ENCODE assay signal across 20 mouse cellular contexts in genomic region chr11:85572590-85572989, GRCm38 (mm10).
DNase-seq lines count a peak whose midpoint lies in the region; ATAC-seq and TF ChIP-seq lines count a peak whose summit lies in the region.
"Had no signal": no experiment of that assay in that cellular context is flagged by ENCODE, and none has a peak within 500 bp of the region (broad histone marks: within the 10 kb centered on the region; RNA-seq: fewer than 3 reads in every experiment).

No protein-coding gene starts in this region.

- H3K4me1 ChIP-seq in forebrain, embryonic 10.5 days, result peaks cover 60% of the 10 kb centered on the region
- peaks cover 30% of the 10 kb centered on the region for H3K4me1 ChIP-seq in forebrain, embryonic 12.5 days
- H3K4me1 ChIP-seq in heart, embryonic 15.5 days (replicated peaks), result peaks cover 41% of the 10 kb centered on the region
- H3K4me1 ChIP-seq in lung, embryonic 15.5 days, result peaks cover 47% of the 10 kb centered on the region
- H3K4me1 ChIP-seq in heart, postnatal 0 days (ENCODE audit: control insufficient read depth, insufficient read depth), result peaks cover 26% of the 10 kb centered on the region
- H3K4me1 ChIP-seq: forebrain, embryonic 15.5 days had no signal

- H3K27ac ChIP-seq in forebrain, embryonic 10.5 days, result peak overlapping the region; percentile 66; the same call in 1 of the 2 replicates
- H3K27ac ChIP-seq in forebrain, embryonic 12.5 days, result no peak overlapping the region
- peak overlapping the region; percentile 74 for H3K27ac ChIP-seq in heart, embryonic 15.5 days
- peak overlapping the region; percentile 71 for H3K27ac ChIP-seq in lung, embryonic 15.5 days
- peak overlapping the region; percentile 71 for H3K27ac ChIP-seq in heart, postnatal 0 days (ENCODE audit: low read depth)
- H3K27ac ChIP-seq: forebrain, embryonic 15.5 days; layer of hippocampus, adult 2 months; neural tube, embryonic 13.5 days had no signal

- no peak overlapping the region for H3K4me2 ChIP-seq in forebrain, embryonic 12.5 days
- H3K4me2 ChIP-seq in heart, embryonic 15.5 days, result no peak overlapping the region
- no peak overlapping the region for H3K4me2 ChIP-seq in lung, embryonic 15.5 days
- H3K4me2 ChIP-seq in heart, postnatal 0 days (ENCODE audit: low read depth, low read length), result no peak overlapping the region
- H3K4me2 ChIP-seq: forebrain, embryonic 15.5 days; midbrain, embryonic 11.5 days; neural tube, embryonic 13.5 days had no signal

- no peaks in the 10 kb centered on the region for H3K9me3 ChIP-seq in forebrain, embryonic 10.5 days
- H3K9me3 ChIP-seq in forebrain, embryonic 12.5 days, result no peaks in the 10 kb centered on the region
- H3K9me3 ChIP-seq in heart, embryonic 15.5 days (replicated peaks), result no peaks in the 10 kb centered on the region
- H3K9me3 ChIP-seq in lung, embryonic 15.5 days, result no peaks in the 10 kb centered on the region
- no peaks in the 10 kb centered on the region for H3K9me3 ChIP-seq in heart, postnatal 0 days (replicated peaks; ENCODE audit: control insufficient read depth, low read length)
- H3K9me3 ChIP-seq: forebrain, embryonic 15.5 days; G1E; neural tube, embryonic 13.5 days had no signal

- peaks cover under 1% of the 10 kb centered on the region; the same call in 1 of the 2 replicates for H3K27me3 ChIP-seq in forebrain, embryonic 10.5 days (ENCODE audit: poor library complexity, severe bottlenecking)
- 0 out of 2 replicates have a peak, but pooled peaks cover 4% of the 10 kb centered on the region for H3K27me3 ChIP-seq in forebrain, embryonic 12.5 days
- H3K27me3 ChIP-seq in heart, embryonic 15.5 days, result no peaks in the 10 kb centered on the region
- H3K27me3 ChIP-seq in lung, embryonic 15.5 days, result no peaks in the 10 kb centered on the region
- no peaks in the 10 kb centered on the region for H3K27me3 ChIP-seq in heart, postnatal 0 days (ENCODE audit: control insufficient read depth, insufficient read depth, low read length)
- H3K27me3 ChIP-seq: forebrain, embryonic 15.5 days; neural tube, embryonic 13.5 days had no signal

- no peak overlapping the region for H3K4me3 ChIP-seq in forebrain, embryonic 10.5 days
- H3K4me3 ChIP-seq in forebrain, embryonic 12.5 days (replicated peaks), result no peak overlapping the region
- H3K4me3 ChIP-seq in heart, embryonic 15.5 days, result no peak overlapping the region
- H3K4me3 ChIP-seq in lung, embryonic 15.5 days, result no peak overlapping the region
- H3K4me3 ChIP-seq in heart, postnatal 0 days (ENCODE audit: low read depth, low read length), result no peak overlapping the region
- H3K4me3 ChIP-seq: forebrain, embryonic 15.5 days; layer of hippocampus, adult 2 months; neural tube, embryonic 13.5 days had no signal

- 87% methylated on average over 3 of the region's 3 CpGs for WGBS in forebrain, embryonic 10.5 days
- 70% methylated on average over 3 of the region's 3 CpGs for WGBS in forebrain, embryonic 12.5 days
- whole genome bisulfite sequencing in heart, embryonic 15.5 days, result 30% methylated on average over 3 of the region's 3 CpGs
- 40% methylated on average over 3 of the region's 3 CpGs for WGBS in lung, embryonic 15.5 days
- WGBS in heart, postnatal 0 days, result 14% methylated on average over 3 of the region's 3 CpGs

- H3K36me3 ChIP-seq in forebrain, embryonic 10.5 days (replicated peaks), result no peaks in the 10 kb centered on the region
- H3K36me3 ChIP-seq in forebrain, embryonic 12.5 days (replicated peaks), result no peaks in the 10 kb centered on the region
- H3K36me3 ChIP-seq in heart, embryonic 15.5 days, result no peaks in the 10 kb centered on the region
- no peaks in the 10 kb centered on the region for H3K36me3 ChIP-seq in lung, embryonic 15.5 days
- H3K36me3 ChIP-seq in heart, postnatal 0 days (replicated peaks; ENCODE audit: control insufficient read depth, insufficient read depth, low read length), result no peaks in the 10 kb centered on the region
- H3K36me3 ChIP-seq: forebrain, embryonic 15.5 days; G1E; neural tube, embryonic 13.5 days had no signal

- DNase-seq in forebrain, embryonic 10.5 days (ENCODE audit: extremely low spot score, low spot score), result no peak
- DNase-seq in heart, adult 9 months (ENCODE audit: low spot score in 2 of 2), result no peak
- DNase-seq in lung, postnatal 4 days, result no peak
- no peak for DNase-seq in heart, postnatal 0 days (ENCODE audit: low spot score)
- no peak for DNase-seq in frontal cortex, postnatal 14 days (ENCODE audit: low spot score in 2 of 2)
- DNase-seq: cerebellum, postnatal 10 days; liver; lung, postnatal 14 days; right cerebral cortex, postnatal 14 days had no signal

- TF ChIP-seq CTCF in heart, postnatal 0 days (IDR thresholded peaks at IDR 0.05; ENCODE audit: low read depth), result no peak

- TF ChIP-seq EP300 in heart, postnatal 0 days (IDR thresholded peaks at IDR 0.05; ENCODE audit: low read depth), result no peak

- no peak for ATAC-seq in forebrain, embryonic 12.5 days (ENCODE audit: low FRiP score)
- ATAC-seq in heart, embryonic 15.5 days (replicated peaks; ENCODE audit: insufficient number of reproducible peaks, insufficient read depth, low FRiP score, low read depth), result no peak
- no peak for ATAC-seq in lung, embryonic 15.5 days (ENCODE audit: borderline replicate concordance, extremely low read depth, low FRiP score, low TSS enrichment)
- ATAC-seq in heart, postnatal 0 days (ENCODE audit: insufficient read depth, low read depth), result no peak
- ATAC-seq: CD4-positive, CD25-positive, alpha-beta regulatory T cell, adult 4 months; forebrain, embryonic 15.5 days; hindbrain, embryonic 16.5 days; intestine, postnatal 0 days had no signal

- no peak overlapping the region for H3K9ac ChIP-seq in forebrain, embryonic 12.5 days
- H3K9ac ChIP-seq in heart, embryonic 15.5 days, result no peak overlapping the region
- no peak overlapping the region for H3K9ac ChIP-seq in lung, embryonic 15.5 days
- H3K9ac ChIP-seq in heart, postnatal 0 days (replicated peaks; ENCODE audit: low read depth, low read length), result no peak overlapping the region
- H3K9ac ChIP-seq: forebrain, embryonic 15.5 days; neural tube, embryonic 13.5 days had no signal
